Mouse (Mus musculus): ENCODE data around the gene Patj.
A peak's percentile ranks its signal among the peaks of the same experiment; 100 is the strongest.

Patj gene

DNA sequence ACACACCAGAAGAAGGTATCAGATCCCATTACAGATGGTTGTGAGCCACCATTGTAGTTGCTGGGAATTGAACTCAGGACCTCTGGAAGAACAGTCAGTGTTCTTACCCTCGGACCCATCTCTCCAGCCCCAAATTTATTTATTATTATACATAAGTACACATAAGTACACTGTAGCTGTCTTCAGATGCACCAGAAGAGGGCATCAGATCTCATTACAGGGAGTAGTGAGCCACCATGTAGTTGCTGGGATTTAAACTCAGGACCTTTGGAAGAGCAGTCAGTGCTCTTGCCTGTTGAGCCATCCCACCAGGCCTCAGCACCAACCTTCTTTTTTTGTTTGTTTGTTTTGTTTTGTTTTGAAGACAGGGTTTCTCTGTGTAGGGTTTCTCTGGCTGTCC, 329.1 kb downstream of the Patj start:
- peak; percentile 29 for DNase-seq (ENCODE audit: low read depth, low spot score)

GRCm38 (mm10) chr4:98725439-98725838, 329.9 kb downstream of the Patj start:
- peak; percentile 99 for DNase-seq (ENCODE audit: low read depth, low spot score)

GRCm38 (mm10) chr4:98726590-98727237, 331.1 kb downstream of the Patj start, which contains the start of gene L1td1:
Gene L1td1 (plus strand): TSS chr4:98726734.
- peak; percentile 96 for DNase-seq (ENCODE audit: low read depth, low spot score)

DNA sequence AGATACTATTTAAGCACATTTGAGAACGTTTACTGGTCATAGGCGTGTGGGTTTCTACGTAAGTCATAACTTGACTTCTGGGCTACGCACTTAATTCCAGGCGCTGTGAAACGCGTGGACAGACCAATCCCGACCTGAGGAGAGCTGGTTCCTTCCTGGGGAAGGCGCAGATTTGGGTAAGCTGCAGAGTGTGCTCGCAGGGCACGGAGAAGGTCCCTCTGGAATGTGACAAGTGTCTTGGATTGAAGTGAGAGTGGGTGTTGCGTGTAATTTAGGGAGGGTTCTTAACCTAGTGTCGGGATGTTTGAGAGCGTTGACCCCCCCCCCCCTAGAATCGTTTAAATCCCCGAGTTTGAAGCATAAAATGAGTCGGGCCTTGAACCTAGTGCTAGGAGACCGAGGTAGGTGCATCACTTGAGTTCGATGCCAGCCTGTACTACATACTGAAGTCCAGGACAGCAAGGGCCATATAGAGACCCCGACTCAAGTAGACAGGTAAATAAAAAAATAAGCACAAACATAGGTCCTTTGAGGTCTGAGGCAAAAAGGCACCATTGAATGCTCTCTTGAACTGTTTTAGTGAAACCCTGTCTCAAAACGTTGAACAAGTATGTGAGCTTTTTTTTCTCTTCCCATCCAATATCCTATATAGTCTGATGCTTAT, 331.8 kb downstream of the Patj start:
- DNase-seq (ENCODE audit: low read depth, low spot score) = peak; percentile 79

DNA sequence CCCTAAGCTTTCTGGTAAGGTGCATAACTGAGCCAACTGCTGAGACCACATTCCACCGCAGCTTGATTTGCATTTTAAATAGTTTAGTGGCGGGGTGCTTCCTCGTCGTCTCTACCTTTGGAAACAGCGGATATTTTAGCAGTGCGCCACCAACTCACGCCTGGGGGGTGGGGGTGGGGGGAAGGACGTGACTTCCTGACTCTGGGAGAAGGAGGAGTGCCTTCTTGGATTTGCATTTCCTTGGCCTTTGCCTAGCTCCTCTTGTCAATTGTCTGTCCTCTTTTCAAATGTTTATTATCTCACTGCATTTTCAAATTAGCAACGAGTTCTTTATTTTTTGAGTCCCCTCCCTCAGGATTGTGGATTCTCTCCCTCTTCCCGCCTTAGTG, 332.4 kb downstream of the Patj start:
- DNase-seq (ENCODE audit: low read depth, low spot score) = peak; percentile 99

DNA sequence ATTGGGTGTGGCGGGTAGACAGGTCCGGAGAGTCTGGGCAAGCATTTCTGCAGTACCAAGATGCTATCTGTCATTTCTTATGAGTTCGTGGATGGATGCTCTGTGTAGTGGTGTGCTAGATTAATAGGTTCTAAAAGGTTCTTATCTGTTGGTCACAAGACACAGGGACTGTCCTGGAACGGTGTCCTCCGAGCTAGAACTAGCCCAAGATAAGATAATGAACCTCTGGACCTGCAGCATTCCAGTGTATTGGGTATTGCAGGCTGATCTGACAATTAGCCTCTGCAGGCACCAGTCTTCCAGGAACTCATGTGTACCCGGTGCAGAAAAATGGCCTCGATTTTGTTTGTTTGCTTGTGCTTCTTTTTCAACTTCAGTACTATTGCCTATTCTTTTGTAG, 333.1 kb downstream of the Patj start:
- peak; percentile 65 for DNase-seq (ENCODE audit: low read depth, low spot score)

GRCm38 (mm10) chr4:98733660-98734059, 338.1 kb downstream of the Patj start:
- no peak for DNase-seq (ENCODE audit: low read depth, low spot score)

DNA sequence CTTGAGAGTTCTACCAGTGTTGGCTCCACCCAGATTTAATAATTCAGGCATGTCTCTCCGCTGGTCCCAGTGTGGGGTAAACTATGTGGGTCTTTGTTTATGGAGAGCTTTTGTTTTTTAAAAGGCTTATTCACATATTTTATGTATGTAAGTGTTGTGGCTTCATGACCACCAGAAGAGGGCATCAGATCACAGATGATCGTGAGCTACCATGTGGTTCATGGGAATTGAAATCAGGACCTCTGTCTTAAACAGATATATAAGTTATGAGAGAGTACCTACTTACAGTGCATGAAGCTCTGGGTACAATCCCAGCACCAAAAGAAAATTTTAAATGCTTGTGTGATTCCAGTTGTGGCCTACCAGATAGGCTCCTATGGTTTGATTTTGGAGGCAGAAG, 344.2 kb downstream of the Patj start:
- DNase-seq (ENCODE audit: low read depth, low spot score) = peak; percentile 65

DNA sequence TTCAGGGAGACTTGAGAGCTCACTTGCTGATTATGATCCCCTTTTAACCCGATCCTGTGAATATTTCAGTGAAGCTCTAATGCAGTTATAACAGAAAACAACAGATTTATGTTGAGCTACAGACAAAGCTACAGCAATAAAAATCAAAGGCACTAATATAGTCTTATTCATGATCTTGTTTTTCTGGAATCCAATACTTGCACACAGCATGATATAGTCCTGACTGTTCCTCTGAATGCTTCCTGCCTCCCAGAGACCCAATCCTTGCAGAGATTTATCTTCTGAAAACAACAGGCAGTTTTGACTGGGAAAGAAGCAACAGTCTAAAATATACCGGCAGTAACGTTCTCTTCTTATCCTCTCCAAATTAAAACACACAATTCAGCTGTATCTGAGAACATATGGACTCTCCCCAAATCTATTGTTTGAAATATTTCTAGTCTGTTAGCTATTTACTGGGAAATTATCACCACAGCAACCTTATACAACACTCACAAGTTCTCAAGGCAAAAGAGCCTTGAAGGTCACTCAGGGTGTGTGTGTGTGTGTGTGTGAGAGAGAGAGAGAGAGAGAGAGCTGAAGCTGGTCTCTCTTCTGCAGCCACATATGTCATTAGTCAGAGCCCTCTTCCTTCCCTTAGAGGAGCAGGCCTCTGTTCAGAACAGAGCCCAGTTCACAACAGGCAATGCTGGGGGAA, 347.8 kb downstream of the Patj start:
- DNase-seq (ENCODE audit: low read depth, low spot score) = no peak

DNA sequence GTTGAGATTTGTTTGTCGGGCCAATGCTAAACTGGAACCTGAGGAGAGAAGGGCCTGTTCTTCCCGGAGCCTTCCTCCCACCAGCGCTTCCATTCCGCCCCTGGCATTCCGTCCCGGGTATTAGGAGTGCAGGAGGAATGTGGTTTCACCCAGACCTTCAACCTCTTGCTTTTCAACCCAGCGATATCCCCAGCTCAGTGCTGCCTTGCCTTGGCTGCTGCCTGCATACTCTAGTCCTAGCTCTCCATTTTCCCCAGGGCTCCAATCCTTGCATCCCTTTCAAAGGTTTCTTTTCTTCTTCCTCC, 348.3 kb downstream of the Patj start:
- DNase-seq (ENCODE audit: low read depth, low spot score) = peak; percentile 69

GRCm38 (mm10) chr4:98754456-98754855, 358.9 kb downstream of the Patj start:
- DNase-seq (ENCODE audit: low read depth, low spot score) = no peak

DNA sequence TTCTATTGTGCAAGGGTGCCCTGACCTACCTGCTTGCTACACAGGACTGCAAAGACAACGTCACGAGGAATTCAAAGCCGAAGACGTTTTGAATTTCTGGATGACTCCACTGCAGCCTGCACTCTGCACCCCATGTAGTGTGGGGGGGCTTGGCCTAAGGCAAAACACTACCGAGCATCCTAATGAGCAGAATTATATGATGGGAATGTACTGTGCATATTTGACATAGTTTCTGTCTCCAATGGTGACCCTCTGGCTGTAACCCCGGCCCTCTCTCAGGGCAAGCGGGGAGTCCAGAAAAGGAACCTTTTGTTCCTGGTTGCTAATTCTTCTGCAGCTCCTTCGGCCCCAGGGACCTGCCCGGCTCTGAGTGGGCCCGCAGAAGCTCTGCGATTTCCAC, 360.6 kb downstream of the Patj start:
- DNase-seq (ENCODE audit: low read depth, low spot score) = no peak

DNA sequence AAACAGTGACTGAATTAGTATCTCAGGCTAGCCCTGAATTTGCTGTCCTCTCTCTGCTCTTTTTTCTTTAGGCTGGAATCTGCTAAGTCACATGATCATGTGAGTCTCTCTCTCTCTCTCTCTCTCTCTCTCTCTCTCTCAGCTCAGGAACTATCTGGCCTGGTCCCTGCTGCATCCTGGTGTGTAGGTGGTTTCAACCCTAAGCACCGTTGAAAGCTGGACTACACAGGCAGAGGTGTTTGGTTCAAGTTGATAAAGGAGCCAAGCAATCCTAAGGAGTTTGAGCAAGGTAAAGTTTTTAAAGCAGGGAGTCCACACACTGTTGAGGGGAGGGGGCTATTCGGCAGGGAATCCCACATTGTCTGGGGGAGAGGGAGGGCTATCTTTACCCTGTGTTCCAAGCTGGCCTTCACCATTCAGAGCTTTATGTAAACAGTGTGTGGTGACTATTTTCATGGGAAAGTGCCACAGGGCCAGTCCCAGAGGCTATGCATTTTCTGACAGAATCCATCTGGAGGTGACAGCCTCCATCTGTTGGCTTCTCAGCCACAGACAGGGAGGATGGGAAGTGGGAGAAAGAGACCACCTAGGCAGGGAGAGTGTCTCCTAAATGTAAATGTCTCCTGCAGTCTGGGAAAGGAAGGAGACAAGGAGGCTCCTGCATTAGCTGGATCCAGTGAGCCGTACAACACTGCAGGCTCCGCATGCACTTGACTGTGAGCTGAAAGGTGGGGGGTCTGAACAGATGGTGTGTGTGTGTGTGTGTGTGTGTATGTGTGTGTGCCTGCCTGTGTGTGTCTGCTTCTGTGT, 362.6 kb downstream of the Patj start:
- DNase-seq (ENCODE audit: low read depth, low spot score) = no peak

DNA sequence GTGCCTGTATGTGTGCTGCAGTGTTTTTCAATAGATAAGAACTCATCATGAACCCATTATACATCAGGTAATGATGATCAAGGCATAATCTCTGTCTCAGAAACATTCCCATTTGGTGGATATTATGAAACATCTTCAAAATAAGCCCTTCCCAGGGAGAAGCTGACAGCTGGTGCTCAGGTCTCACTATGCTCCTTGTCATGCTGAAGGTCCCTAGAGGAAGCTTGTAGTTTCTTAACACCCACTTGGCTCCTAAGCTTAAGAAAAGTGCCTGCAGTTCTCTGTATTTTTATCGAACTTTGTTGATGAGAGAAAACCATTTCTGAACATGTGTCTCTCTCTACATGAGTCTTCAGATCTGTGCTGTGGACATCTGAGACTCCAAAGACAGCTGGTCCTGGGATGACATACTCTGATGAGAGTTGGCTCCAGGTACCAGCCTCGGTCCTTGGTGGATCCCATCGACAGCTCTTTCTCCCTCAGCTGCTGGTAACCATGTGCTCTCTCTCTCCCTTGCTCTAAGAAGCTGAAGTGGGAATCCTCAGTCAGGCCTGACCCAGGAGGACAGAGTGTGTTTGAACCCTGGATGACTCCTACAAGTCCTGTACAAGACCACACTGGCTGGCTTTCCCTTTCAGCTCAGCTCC, 363.4 kb downstream of the Patj start:
- no peak for DNase-seq (ENCODE audit: low read depth, low spot score)

DNA sequence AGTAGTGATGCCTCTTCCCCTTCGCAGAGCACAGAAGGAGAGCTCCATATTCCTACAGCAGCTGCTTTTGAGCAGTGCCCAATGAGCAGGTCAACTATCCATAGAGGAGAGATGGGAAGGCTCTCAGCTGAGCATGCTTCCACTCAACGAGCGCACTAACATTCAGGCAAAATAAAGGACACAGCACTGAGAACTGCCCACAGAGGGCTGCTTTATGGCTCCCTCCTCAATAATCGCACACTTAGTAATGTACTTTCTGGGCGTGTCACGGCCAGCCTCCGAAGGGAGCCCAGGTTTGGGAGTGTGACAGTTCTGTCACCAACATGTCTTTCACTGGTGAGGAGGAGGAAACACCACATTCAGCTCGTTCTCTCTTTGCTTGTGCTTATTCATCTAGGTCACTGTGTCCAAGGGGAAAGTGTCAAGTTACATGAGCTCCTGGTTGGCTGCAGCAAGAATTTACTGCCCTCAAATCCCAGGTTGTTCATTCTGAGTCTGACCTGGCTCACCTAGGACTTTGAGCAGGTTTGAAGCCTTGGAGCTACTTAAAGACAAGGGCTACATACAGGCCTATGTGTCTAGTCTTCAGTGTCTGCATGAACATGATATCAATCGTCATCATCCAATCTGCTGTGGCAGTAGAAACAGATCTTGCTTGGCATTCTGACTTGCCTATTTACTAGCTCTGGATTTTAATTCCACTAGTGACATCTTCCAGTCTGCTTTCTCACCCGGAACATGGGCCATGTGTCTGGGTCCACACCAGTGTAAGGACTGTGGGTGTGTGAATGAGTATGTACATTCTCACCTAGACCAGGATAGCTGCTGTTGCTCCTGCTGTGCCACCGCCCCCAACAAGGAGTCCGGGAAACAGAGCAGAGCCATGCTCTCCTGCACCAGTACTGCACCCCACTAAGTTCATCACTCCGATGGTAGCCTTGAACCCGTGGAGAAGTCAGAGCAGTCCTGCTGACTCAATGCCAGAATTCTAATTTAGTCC, 371.8 kb downstream of the Patj start:
- no peak for DNase-seq (ENCODE audit: low read depth, low spot score)

Data from R1 (cell line).